Mouse (Mus musculus) fat pad, adult 2 months (tissue): ENCODE data around the gene Kcna10.

Source experiments
- DNase-seq: peaks from one replicate; pipeline ENCODE4 v3.0.0-alpha.2; 2011; ENCODE audit warnings: low read depth, low spot score; ENCODE audit errors: extremely low read depth

Gene Kcna10

GRCm38 (mm10) chr3:107182756-107183155 is at the start of gene Kcna10:
Gene Kcna10, plus strand, starts transcription at chr3:107183056.
- no peak for DNase-seq

DNA sequence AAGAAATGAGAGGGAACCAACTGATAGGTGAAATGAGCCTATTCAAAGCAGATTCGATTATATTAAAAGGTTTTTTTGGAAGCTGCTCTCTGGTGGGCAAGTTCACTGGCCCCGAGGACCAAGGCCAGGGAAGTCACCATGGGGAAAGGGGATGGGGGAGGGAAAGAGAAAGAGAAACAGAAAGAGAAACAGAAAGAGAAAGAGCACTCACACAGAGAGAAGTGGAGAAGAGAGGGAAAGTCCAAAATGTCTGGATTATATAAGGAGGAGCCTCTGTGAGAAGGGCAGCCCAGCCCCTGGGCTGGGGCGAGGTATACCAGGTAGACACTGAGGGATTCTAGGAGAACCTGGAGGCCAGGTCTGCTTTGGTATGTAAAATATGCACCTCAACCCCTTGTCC is 48.4 kb upstream of the Kcna10 start:
- no peak for DNase-seq

- no peak for DNase-seq
Measured at GRCm38 (mm10) chr3:107147126-107147525, 35.7 kb upstream of the Kcna10 start.

DNA sequence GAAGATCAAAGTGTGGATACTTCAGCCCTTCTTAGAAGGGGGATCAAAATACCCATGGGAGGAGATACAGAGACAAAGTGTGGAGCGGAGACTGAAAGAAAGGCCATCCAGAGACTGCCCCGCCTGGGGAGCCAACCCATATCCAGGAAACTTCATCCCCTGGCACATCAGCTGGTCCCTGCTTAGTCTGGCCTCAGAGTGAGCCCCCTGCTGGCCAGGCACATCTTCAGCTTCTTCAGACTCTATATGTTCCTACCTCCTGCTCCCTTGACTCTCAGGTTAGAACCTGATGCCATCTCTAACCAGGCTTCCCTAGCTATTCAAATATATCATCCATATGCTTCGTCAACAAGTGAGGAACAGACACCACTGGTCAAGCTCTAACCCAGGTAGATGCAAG is 33.9 kb upstream of the Kcna10 start:
- DNase-seq: no peak

DNA sequence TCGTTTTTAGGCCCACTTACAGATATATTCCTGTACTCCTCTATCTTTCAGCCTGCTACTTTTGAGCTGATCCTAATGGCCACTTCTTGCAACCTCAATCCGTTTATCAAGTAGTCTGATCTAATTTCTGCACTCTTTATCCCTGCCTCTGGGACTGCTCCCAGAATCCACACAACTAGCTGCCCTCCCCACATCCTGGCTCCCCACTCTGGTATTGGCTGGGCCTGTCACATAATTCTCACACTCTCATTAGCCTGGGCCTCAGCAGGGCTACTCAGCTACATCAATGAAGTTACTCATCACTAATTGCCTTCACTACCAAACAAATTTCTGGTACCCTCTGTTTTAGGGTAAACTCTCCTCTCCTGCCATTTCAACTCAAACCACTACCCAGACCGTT is 32.4 kb upstream of the Kcna10 start:
- DNase-seq: no peak

DNA sequence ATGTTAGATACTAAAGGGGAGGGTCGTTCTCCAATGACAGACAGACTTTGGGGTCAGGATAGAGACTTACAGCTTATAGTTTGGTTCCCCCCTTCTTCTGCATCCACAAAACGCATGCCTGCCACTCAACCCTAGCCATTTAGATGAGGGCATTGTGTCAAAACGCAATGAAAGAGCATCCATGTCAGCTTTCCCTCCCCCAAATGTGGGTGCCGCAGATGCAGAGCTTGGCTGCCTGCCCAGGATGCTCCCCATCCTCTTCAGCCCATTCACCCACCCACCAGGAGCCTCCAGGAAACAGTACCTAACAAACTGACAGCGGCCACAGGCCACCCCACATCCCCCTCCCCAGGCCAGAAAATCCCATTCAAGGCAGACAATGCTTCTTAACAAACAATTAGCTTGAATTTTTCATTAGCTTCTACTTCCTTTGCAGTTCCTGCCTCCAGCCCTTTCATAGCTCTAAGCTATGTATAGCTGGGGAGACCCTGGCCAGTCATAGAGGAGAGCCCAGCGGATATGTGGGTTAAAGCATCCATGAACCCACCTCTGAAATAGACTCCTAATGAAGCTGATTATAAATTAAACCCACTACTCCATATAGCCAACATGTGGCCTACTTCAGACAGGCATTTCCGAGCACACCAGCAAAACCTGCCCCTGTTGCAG is 31.9 kb upstream of the Kcna10 start:
- no peak for DNase-seq

GRCm38 (mm10) chr3:107153772-107154655 is 28.8 kb upstream of the Kcna10 start:
- DNase-seq: no peak

- no peak for DNase-seq
Measured at GRCm38 (mm10) chr3:107158856-107159255, 24.0 kb upstream of the Kcna10 start.

GRCm38 (mm10) chr3:107159418-107159817 is 23.4 kb upstream of the Kcna10 start:
- DNase-seq: no peak

GRCm38 (mm10) chr3:107159859-107160324 is 23.0 kb upstream of the Kcna10 start:
- no peak for DNase-seq

GRCm38 (mm10) chr3:107162741-107163140 is 20.1 kb upstream of the Kcna10 start:
- no peak for DNase-seq

- DNase-seq: no peak
Measured at GRCm38 (mm10) chr3:107169552-107169951, 13.3 kb upstream of the Kcna10 start.

DNA sequence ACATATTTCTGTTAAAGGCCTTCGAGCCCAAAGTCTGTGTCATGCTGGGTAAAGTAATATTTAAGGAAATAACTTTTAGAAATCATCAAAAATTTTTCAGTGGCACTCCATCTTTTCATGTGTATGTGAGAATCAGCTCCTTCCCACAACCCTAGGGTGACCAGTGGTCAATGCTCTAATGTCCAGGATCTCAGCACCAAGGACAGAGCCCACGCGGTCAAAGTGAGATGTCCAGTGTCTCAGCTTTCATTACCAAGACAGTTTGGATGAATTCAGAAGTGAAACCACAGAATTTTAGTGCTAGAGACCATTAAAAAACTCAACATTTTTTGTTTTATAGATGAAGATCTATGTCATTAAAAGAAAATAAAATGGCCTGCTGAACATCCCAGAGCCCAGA is 10.9 kb upstream of the Kcna10 start:
- DNase-seq: no peak

DNA sequence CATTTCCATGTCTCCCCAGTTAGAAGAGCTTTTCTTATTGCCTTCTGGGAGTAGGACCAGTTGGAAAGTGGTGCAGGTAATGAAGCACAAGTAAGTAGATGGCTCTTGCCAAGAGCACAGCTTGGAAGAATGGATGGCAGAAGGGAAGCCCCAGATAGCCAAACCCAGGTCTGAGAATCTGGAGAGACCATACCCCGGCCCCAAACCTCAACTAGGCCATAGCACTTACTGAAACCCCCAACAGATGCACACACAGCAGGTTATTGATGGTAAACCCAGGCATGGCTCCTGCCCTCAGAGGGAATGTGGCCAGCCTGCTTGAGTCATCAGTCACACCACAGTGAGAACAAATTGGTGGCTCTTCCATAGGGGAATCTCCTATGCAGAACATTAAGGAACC is 10.3 kb upstream of the Kcna10 start:
- no peak for DNase-seq

GRCm38 (mm10) chr3:107175486-107175885 is 7.4 kb upstream of the Kcna10 start:
- DNase-seq: no peak

- no peak for DNase-seq
Measured at GRCm38 (mm10) chr3:107176501-107176900, 6.4 kb upstream of the Kcna10 start.

DNA sequence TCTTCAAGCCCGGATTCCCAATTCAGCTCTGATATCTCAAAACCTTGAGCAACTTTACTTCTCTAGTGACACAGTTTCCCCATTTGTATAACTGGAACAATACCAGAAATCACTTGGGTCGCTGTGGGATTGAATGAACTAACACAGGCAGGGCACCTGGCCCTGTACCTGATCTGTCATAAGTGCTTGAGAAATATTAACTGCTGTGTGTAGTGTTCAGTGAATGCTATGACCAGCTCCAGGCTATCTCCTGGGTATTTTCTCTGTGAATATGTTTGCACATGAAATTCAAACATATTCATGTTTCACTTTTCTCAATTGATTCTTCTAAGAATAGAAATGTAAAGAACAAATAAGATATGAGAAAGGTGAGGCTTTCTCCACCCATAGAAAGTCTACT is 2.0 kb upstream of the Kcna10 start:
- no peak for DNase-seq

- DNase-seq: no peak
Measured at GRCm38 (mm10) chr3:107183178-107183577, 322 bp downstream of the Kcna10 start.

DNA sequence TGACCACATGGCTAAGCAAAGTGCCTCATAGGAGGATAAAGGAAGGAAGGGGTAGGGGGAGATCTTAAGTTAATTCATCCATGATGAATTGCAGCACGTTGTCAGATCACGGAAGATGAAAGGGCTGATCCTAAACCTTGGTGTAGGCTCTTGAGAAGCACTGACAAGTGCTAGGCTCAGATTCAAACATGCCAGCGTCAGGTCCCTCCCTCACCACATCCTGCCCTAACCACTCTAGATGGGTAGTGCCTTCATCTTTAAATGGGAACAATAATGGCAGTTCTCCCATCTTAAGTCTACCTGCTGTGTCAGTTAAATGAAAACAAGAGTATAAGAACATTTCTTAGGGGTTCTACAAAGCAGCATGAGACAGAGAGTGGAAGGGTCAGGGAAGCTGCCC is 2.7 kb downstream of the Kcna10 start:
- DNase-seq: no peak

- no peak for DNase-seq
Measured at GRCm38 (mm10) chr3:107187022-107187421, 4.2 kb downstream of the Kcna10 start.

- DNase-seq: no peak
Measured at GRCm38 (mm10) chr3:107188226-107188899, 5.5 kb downstream of the Kcna10 start.
